Mouse (Mus musculus) G1E (cell line): ENCODE measurements around the gene 2610044O15Rik8. TPM values are rescaled to one million over a fixed set of nuclear protein-coding genes. Genes with fewer than 3 reads are reported as not detected.
"Not testable (repeated sequence)": the region's sequence is repeated elsewhere in the genome, so short reads cannot be mapped to it uniquely, and the experiment has no call there.

Source experiments
- ATAC-seq: 2 replicates; pipeline ENCODE4 v1.8.0; 2016; ENCODE audit warnings: mild to moderate bottlenecking; ENCODE audit not compliant: insufficient number of reproducible peaks, poor library complexity, low FRiP score, severe bottlenecking; ENCODE audit errors: extremely low read depth
- DNase-seq: peaks from one replicate; pipeline ENCODE4 v3.0.0; 2012; ENCODE audit warnings: low spot score
- H3K27me3 ChIP-seq: 2 replicates; pipeline ENCODE4 v1.6.1; 2012; ENCODE audit warnings: mild to moderate bottlenecking, low read length, inconsistent platforms; ENCODE audit not compliant: insufficient read depth
- H3K36me3 ChIP-seq: replicated peaks from 2 replicates; pipeline ENCODE3; 2012; ENCODE audit warnings: mild to moderate bottlenecking, inconsistent platforms
- H3K4me1 ChIP-seq: 2 replicates; pipeline ENCODE4 v1.6.1; 2012; ENCODE audit warnings: low read depth, low read length, inconsistent platforms, mixed read lengths; ENCODE audit not compliant: insufficient read depth
- H3K4me3 ChIP-seq: 2 replicates; pipeline ENCODE4 v1.5.1; 2012; ENCODE audit warnings: low read depth, mild to moderate bottlenecking, inconsistent platforms, low read length, moderate library complexity, mixed read lengths
- H3K9me3 ChIP-seq: replicated peaks from 2 replicates; pipeline ENCODE4 v1.6.1; 2012; ENCODE audit warnings: inconsistent platforms
- CTCF ChIP-seq: IDR thresholded peaks from 2 replicates; pipeline ENCODE4 v1.5.1; 2012; ENCODE audit warnings: low read depth, low read length, inconsistent platforms, mixed read lengths
- GATA1 ChIP-seq: IDR thresholded peaks from 2 replicates; pipeline ENCODE4 v1.6.1; 2012; ENCODE audit warnings: borderline replicate concordance, low read length, inconsistent platforms, mixed read lengths
- GATA2 ChIP-seq: IDR thresholded peaks from 2 replicates; pipeline ENCODE4 v1.6.1; 2012; ENCODE audit warnings: low read depth, low read length, inconsistent platforms, borderline replicate concordance
- POLR2AphosphoS5 ChIP-seq: IDR thresholded peaks from 2 replicates; pipeline ENCODE4 v1.6.1; 2012; ENCODE audit warnings: low read depth, low read length, inconsistent platforms; ENCODE audit not compliant: insufficient replicate concordance
- TAL1 ChIP-seq: conservative IDR thresholded peaks from 2 replicates; pipeline ENCODE4 v1.6.1; 2012; ENCODE audit warnings: low read depth, low read length, inconsistent platforms, mixed read lengths
- polyA plus RNA-seq: library from polyadenylated mRNA; stranded (reverse); fragments of >175 nt; gene quantifications from 2 replicates; pipeline ENCODE4 v1.2.3, GENCODE M21; 2012
- total RNA-seq, 2 experiments: library from RNA; stranded (forward) in 1 of 2; stranded (reverse) in 1 of 2; fragments of 200-1000 nt in 1 of 2; fragments of >200 nt in 1 of 2; fragmentation: Nextera tagmentation in 1 of 2; gene quantifications; 2 replicates each; pipeline ENCODE4 v1.2.3; 2014 to 2017

The 2610044O15Rik8 gene
- total RNA-seq (2014; fragmentation: Nextera tagmentation) (14.3 and 15.0 TPM in 2 replicates), total RNA-seq (2017) (21.8 and 27.7 TPM in 2 replicates), polyA plus RNA-seq (0.48 and 0.72 TPM in 2 replicates)

DNA sequence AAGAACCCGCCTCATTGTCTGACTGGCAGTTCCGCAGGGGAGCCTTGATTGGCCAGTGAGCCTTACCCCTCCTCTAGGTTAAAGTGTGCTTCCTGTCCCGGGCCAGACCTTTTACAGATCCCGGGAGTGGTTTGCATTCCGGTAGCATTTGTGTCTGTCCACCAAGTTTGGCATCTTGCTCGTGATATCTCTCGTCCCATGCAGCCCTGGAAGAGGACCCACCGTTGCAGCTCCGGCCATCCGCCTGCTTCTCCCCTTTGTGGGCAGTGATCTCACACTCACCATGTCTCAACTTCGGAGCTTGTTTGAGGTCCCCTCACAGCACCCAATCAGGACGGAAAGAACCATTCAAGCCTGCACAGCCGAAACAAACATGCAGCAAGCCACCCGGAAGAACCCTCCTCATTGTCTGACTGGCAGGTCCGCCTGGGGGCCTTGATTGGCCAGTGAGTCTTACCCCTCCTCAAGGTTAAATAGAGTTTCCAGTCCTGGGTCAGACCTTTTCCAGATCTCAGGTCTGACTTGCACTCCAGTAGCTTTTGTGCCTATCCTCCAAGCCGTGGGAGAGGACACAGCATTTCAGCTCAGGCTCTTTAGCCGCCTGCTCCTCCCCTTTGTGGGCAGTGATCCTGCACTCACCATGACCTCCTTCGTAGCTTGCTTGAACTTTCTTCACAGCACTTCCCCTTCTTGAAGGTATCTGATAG is at the start of gene 2610044O15Rik8:
TSS of gene 2610044O15Rik8 (minus strand) at position 380 of the 707 bp plus-strand sequence.
- H3K4me1 ChIP-seq, result peaks cover 8% of the 10 kb centered on the region
- TF ChIP-seq TAL1 (no peak), GATA2 (no peak), GATA1 (no peak), POLR2AphosphoS5 (no peak), CTCF (no peak)
- H3K27me3 ChIP-seq, result no peaks in the 10 kb centered on the region
- ATAC-seq (peak; percentile 94), DNase-seq (peak; percentile 26)
- H3K9me3 ChIP-seq, result no peaks in the 10 kb centered on the region
- H3K36me3 ChIP-seq, result no peaks in the 10 kb centered on the region
- H3K4me3 ChIP-seq, result peak within 1 kb of the TSS; percentile 73

DNA sequence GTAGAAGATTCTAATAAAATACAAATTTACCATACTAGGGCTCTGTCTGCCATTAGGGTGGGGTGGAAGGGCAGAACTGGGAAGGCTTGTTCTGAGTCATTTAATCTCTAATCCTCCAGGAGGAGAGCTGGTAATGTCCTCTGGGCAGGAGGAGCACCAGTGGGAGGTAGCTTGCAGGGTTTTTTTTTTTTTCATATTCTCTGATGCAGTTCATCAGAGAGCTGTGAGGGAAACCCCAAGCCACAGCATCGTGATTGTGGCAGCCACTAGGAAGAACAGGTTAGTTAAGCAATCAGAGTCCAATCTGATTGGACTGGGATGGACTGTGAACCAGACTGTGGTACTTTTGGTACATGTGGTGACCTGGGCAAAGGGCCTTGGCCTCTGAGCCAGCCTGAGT is 31.7 kb upstream of the 2610044O15Rik8 start:
- peaks cover 9% of the 10 kb centered on the region for H3K4me1 ChIP-seq
- ATAC-seq, result no peak
- peaks cover 38% of the 10 kb centered on the region for H3K36me3 ChIP-seq
- TF ChIP-seq CTCF (no peak), GATA2 (no peak), TAL1 (no peak), POLR2AphosphoS5 (no peak), GATA1 (no peak)
- H3K4me3 ChIP-seq, result no peak overlapping the region
- H3K9me3 ChIP-seq, result peaks cover 28% of the 10 kb centered on the region
- no peaks in the 10 kb centered on the region for H3K27me3 ChIP-seq
- DNase-seq, result no peak

DNA sequence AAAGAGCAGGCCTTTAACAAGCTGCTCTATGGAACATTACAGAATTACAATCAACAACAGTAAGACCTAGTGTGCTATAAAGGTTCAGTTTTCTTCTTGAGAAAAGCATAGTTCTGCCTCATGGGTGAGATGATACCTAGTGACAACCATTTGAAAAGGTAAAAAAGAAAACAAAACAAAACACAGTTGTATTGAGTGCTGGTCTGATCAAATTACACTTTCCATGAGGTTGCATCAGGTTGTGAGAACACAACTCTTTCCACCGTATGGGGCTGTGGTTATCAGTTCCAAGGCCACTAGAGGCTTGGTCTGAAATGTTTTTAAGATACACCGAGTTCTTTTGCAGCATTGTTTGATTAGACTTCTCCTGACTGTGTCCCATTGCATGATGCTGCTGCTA is 30.1 kb upstream of the 2610044O15Rik8 start:
- peaks cover 24% of the 10 kb centered on the region for H3K36me3 ChIP-seq
- H3K4me3 ChIP-seq, result peak overlapping the region; percentile 75; the same call in 1 of the 2 replicates
- peaks cover 22% of the 10 kb centered on the region for H3K9me3 ChIP-seq
- TF ChIP-seq TAL1, result no peak
- TF ChIP-seq POLR2AphosphoS5, result no peak
- no peak for TF ChIP-seq GATA1
- no peak for TF ChIP-seq CTCF
- TF ChIP-seq GATA2, result no peak
- DNase-seq, result no peak
- H3K27me3 ChIP-seq, result no peaks in the 10 kb centered on the region
- no peak for ATAC-seq
- H3K4me1 ChIP-seq, result peaks cover 9% of the 10 kb centered on the region

DNA sequence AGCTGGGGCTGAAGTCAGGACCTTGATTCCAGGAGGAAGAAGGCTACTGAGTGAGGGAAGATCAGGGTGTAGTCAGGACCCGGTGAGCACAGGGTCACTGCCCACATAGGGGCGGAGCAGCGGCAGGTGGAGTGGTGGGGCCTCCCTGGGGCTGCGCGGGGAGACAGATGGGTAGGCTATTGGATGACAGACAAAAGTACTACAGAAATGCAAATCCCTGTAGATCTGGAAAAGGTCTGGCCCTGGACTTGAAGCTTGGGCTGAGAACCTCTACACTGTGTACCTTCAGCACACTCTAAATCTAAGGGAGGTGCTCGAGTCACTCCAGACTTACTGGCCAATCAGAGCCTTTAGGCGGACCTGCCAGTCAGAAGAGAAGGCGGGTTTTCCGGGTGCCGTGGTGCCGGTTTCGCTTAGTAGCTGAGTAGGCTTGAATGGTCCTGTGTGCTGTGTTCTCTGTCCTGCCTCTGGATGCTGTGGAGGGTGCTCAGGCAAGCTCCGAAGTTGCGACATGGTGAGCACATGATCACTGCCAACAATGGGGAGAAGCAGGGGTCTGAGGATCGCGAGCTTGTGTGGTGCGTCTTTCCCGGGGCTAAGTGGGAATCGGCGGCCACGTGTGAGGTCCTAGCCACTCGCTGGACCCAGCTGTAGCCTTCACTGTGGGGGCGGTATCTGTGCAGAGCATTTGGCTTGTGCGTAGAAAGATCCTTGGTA is 29.2 kb upstream of the 2610044O15Rik8 start:
- DNase-seq (peak; percentile 9), ATAC-seq (peak; percentile 92)
- peaks cover 17% of the 10 kb centered on the region for H3K9me3 ChIP-seq
- H3K4me3 ChIP-seq, result peak overlapping the region; percentile 75
- peaks cover 19% of the 10 kb centered on the region for H3K36me3 ChIP-seq
- not testable (repeated sequence) for H3K27me3 ChIP-seq, H3K4me1 ChIP-seq

DNA sequence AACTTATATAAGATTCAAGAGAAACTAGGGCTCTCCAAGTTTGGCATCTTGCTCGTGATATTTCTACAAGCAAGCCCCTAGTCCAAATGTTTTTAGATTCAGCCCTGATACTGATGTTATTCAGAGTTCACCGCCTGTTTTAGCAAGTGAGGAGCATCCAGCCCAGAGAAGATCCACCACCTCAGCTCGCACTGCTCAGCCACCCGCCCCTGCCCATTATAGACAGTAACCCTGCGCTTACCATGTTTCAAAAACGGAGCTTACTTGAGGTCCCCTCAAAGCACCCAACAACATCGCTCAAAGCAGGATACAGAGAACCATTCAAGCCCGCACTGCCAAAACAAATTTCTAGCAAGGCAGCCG is 561 bp downstream of the 2610044O15Rik8 start:
- Histone ChIP-seq H3K9me3 (no peaks in the 10 kb centered on the region), H3K4me1 (peaks cover 8% of the 10 kb centered on the region), H3K27me3 (no peaks in the 10 kb centered on the region), H3K36me3 (no peaks in the 10 kb centered on the region), H3K4me3 (peak overlapping the region; percentile 73)
- no peak for DNase-seq
- ATAC-seq, result 0 out of 2 replicates have a peak, but pooled peaks have one; percentile 0
- TF ChIP-seq CTCF (no peak), POLR2AphosphoS5 (no peak), GATA2 (no peak), GATA1 (no peak), TAL1 (no peak)

Other genes starting within 250 kb of the 2610044O15Rik8 start
- gene Ccdc7a, start 168.9 kb downstream of the 2610044O15Rik8 start, total RNA-seq (2014; fragmentation: Nextera tagmentation), result not detected in 2 replicates
- not detected in 2 replicates for gene Ccdc7a, start 168.9 kb downstream of the 2610044O15Rik8 start, total RNA-seq (2017)
- not detected in 2 replicates for gene Ccdc7a, start 168.9 kb downstream of the 2610044O15Rik8 start, polyA plus RNA-seq
- not detected in 2 replicates for gene Ccdc7b, start 167.3 kb downstream of the 2610044O15Rik8 start, total RNA-seq (2014; fragmentation: Nextera tagmentation)
- gene Ccdc7b, start 167.3 kb downstream of the 2610044O15Rik8 start, total RNA-seq (2017), result 0.16 TPM in 1 of 2 replicates, not detected in the other
- gene Ccdc7b, start 167.3 kb downstream of the 2610044O15Rik8 start, polyA plus RNA-seq, result not detected in 2 replicates
- gene Gm10999, start 102.7 kb downstream of the 2610044O15Rik8 start, total RNA-seq (2014; fragmentation: Nextera tagmentation), result not detected in 2 replicates
- not detected in 2 replicates for gene Gm10999, start 102.7 kb downstream of the 2610044O15Rik8 start, total RNA-seq (2017)
- not detected in 2 replicates for gene Gm10999, start 102.7 kb downstream of the 2610044O15Rik8 start, polyA plus RNA-seq